Mouse (Mus musculus) liver, embryonic 16.5 days (tissue): Measurements from ENCODE around the gene Pik3ip1. TPM values are rescaled to one million over a fixed set of nuclear protein-coding genes. Genes with fewer than 3 reads are reported as not detected.

ENCODE experiments used
- ATAC-seq: fragments of 200-750 bp; cut with Nextera tagmentation; 2 replicates; pipeline ENCODE4 v1.8.0; 2017; ENCODE audit warnings: low read depth, mild to moderate bottlenecking, moderate number of reproducible peaks, moderate library complexity
- H3K27ac ChIP-seq: fragments of 300-500 bp; sonication (generic); 2 replicates; pipeline ENCODE4 v1.5.1; 2014; ENCODE audit warnings: mild to moderate bottlenecking, low read length
- H3K27me3 ChIP-seq: fragments of 300-500 bp; sonication (generic); 2 replicates; pipeline ENCODE4 v1.6.1; 2014; ENCODE audit warnings: low read depth, low read length, mixed read lengths; ENCODE audit not compliant: control insufficient read depth, insufficient read depth
- H3K36me3 ChIP-seq: fragments of 300-500 bp; sonication (generic); 2 replicates; pipeline ENCODE4 v1.6.1; 2014; ENCODE audit warnings: mild to moderate bottlenecking; ENCODE audit not compliant: control insufficient read depth, insufficient read depth
- H3K4me1 ChIP-seq: fragments of 300-500 bp; sonication (generic); 2 replicates; pipeline ENCODE4 v1.6.1; 2014; ENCODE audit warnings: low read depth, low read length, mixed read lengths; ENCODE audit not compliant: control insufficient read depth
- H3K4me2 ChIP-seq: fragments of 300-500 bp; sonication (generic); 2 replicates; pipeline ENCODE4 v1.6.1; 2014; ENCODE audit warnings: low read depth, low read length, mixed read lengths
- H3K4me3 ChIP-seq: fragments of 300-500 bp; sonication (generic); 2 replicates; pipeline ENCODE4 v1.5.1; 2014; ENCODE audit warnings: low read depth, mild to moderate bottlenecking, low read length
- H3K9ac ChIP-seq: fragments of 300-500 bp; sonication (generic); 2 replicates; pipeline ENCODE4 v1.6.1; 2014; ENCODE audit warnings: low read depth, low read length
- H3K9me3 ChIP-seq: fragments of 300-500 bp; sonication (generic); replicated peaks from 2 replicates; pipeline ENCODE4 v1.6.1; 2016; ENCODE audit warnings: low read length; ENCODE audit not compliant: control insufficient read depth
- WGBS: fragments of 180-500 bp; shearing (Covaris S2); extraction: QIAGEN DNeasy Blood & Tissue Kit; methylation state at CpG from one replicate; pipeline ENCODE4 v1.1.7; 2014; ENCODE audit not compliant: insufficient replicate concordance; 5-methylcytosine and 5-hydroxymethylcytosine counted together
- polyA plus RNA-seq: library from polyadenylated mRNA; unstranded; fragments of >200 nt; fragmentation: Nextera tagmentation; extraction: Ambion mirVana; gene quantifications from 2 replicates; pipeline ENCODE4 v1.2.1, GENCODE M21; 2015

The Pik3ip1 gene
- polyA plus RNA-seq, 1 experiment from 2014 or later = 1.4 TPM

DNA sequence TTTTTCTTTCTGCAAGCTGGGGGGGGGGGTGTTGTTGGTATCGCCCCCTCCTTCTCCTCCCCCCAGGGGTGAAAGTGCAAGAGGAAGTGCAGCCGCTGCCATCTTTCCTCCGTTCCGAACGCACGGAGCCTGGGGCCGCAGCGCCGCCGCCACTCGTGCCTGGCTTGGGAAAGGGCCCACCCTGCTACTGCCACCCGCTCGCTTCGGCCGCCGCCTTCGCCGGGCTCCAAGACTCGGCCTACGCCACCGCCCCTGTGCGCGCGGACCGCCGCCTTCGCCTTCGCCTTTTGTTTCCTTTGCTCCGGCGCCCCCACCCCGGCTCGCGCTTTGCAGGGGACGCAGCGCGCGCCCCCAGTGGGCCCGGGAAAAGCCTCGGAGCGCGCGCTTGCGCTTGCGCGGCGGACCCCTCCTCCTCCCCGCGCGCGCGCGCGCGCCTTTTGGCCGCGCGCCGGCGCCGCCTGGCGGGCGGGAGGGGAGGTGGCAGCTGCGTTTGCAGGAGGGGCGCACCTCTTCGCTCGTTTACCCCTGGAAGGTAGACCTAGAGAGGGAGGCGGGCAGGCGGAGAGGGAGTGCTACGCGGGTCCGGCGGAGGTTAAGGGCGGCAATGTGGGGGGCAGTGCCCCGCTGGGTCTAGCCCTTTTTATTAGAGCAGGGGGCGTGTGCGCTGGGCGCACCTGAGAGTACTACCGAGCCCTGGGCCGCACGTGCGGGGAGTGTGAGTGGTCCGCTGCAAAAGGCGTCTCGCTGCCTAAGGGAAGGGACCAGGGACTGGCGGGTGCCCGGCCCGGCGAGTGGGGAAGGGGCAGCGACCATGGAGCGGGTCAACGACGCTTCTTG is 40.2 kb upstream of the Pik3ip1 start:
- Histone ChIP-seq H3K27ac (peak overlapping the region; percentile 92), H3K9ac (peak overlapping the region; percentile 89), H3K36me3 (peaks cover 11% of the 10 kb centered on the region), H3K4me2 (peak overlapping the region; percentile 98), H3K4me3 (peak overlapping the region; percentile 84), H3K27me3 (no peaks in the 10 kb centered on the region), H3K9me3 (no peaks in the 10 kb centered on the region), H3K4me1 (peaks cover 43% of the 10 kb centered on the region)
- WGBS = under 1% methylated on average over 74 of the region's 92 CpGs
- ATAC-seq = peak; percentile 55

DNA sequence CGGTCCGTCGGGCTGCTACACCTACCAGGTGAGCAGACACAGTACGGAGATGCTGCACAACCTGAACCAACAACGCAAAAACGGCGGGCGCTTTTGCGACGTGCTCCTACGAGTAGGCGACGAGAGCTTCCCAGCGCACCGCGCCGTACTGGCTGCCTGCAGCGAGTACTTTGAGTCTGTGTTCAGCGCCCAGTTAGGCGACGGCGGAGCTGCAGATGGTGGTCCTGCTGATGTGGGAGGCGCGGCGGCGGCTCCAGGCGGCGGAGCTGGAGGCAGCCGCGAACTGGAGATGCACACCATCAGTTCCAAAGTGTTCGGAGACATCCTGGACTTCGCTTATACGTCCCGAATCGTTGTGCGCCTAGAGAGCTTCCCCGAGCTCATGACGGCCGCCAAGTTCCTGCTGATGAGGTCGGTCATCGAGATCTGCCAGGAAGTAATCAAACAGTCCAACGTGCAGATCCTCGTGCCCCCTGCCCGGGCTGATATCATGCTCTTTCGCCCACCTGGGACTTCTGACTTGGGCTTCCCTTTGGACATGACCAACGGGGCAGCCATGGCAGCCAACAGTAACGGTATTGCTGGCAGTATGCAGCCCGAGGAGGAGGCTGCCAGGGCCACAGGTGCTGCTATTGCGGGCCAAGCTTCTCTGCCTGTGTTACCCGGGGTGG is 39.4 kb upstream of the Pik3ip1 start:
- Histone ChIP-seq H3K9me3 (no peaks in the 10 kb centered on the region), H3K4me2 (peak overlapping the region; percentile 98), H3K4me1 (peaks cover 47% of the 10 kb centered on the region), H3K27me3 (no peaks in the 10 kb centered on the region), H3K4me3 (peak overlapping the region; percentile 84), H3K27ac (peak overlapping the region; percentile 74), H3K9ac (peak overlapping the region; percentile 89), H3K36me3 (peaks cover 11% of the 10 kb centered on the region)
- WGBS = under 1% methylated on average over 50 of the region's 50 CpGs
- ATAC-seq = peak; percentile 19

DNA sequence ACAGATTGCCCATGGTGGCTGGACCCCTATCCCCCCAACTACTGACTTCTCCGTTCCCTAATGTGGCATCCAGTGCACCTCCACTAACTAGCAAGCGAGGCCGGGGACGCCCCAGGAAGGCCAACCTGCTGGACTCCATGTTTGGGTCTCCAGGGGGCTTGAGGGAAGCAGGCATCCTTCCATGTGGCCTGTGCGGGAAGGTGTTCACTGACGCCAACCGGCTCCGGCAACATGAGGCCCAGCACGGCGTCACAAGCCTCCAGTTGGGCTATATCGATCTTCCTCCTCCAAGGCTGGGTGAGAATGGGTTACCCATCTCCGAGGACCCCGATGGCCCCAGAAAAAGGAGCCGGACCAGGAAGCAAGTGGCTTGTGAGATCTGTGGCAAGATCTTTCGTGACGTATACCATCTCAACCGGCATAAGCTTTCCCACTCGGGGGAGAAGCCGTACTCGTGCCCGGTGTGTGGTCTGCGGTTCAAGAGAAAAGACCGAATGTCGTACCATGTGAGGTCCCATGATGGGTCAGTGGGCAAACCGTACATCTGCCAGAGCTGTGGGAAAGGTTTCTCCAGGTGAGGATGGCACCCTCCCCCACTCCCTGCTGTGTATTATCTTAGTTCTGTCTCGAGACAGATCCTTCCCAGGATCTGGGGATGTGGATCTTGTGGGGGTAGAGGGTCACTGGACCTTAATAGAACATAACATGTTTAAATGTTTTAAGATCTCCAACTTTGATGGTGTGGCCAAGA is 38.7 kb upstream of the Pik3ip1 start:
- peak overlapping the region; percentile 98 for H3K4me2 ChIP-seq
- H3K27me3 ChIP-seq = no peaks in the 10 kb centered on the region
- H3K4me3 ChIP-seq = peak overlapping the region; percentile 84
- H3K4me1 ChIP-seq = peaks cover 50% of the 10 kb centered on the region
- H3K36me3 ChIP-seq = peaks cover 11% of the 10 kb centered on the region
- H3K9ac ChIP-seq = peak overlapping the region; percentile 89
- H3K27ac ChIP-seq = peak overlapping the region; percentile 74
- H3K9me3 ChIP-seq = no peaks in the 10 kb centered on the region
- under 1% methylated on average over 26 of the region's 26 CpGs for WGBS
- no peak for ATAC-seq

DNA sequence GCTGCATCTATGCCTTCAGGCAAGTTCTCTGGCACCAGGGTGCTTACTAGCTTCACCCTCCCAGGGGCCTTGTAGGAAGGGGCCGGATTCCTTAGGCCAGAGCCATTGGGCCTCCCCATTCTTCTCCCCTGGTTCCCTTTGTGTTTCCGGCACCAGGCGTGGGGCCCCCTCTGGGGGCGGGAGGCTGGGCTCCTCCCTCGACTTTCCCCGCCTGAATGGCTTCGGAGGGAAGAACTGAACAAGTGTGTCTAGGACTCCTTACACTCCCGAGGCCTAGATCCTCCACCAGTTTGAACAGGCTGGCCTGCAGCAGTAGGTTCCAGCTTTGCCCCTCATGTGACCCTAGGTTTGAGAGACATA is 38.2 kb upstream of the Pik3ip1 start:
- H3K9me3 ChIP-seq = no peaks in the 10 kb centered on the region

DNA sequence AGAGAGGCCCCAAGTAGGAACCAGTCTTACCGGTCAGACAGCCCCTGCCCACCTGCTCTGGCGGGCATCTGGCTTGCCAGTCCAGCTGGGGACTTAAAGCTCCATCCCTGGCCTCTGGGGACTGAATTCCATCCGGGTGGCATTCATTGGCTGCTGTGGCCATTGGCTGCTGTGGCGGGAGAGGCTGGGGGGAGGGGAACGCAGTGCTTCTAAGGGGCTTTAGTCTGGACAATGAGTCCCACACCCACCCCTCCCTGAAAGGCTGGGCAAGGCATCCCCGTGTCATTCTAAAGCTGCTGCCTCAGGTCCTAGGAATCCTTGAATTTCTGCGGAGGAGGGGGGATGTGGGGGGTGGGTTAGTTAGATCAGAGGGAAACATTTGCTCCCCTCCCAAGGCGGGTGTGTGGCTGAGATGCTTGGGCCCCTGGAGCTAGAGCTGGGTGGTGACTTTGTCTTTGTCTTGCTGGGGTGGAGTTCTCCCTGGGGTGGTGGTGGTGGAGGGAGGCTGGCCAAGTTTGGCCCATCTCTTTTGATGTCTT is 37.4 kb upstream of the Pik3ip1 start:
- Histone ChIP-seq H3K36me3 (peaks cover 11% of the 10 kb centered on the region), H3K4me1 (peaks cover 49% of the 10 kb centered on the region), H3K9me3 (no peaks in the 10 kb centered on the region), H3K9ac (peak overlapping the region; percentile 89), H3K4me2 (peak overlapping the region; percentile 98), H3K4me3 (peak overlapping the region; percentile 84), H3K27ac (peak overlapping the region; percentile 49), H3K27me3 (no peaks in the 10 kb centered on the region)
- ATAC-seq = no peak
- 4% methylated on average over 8 of the region's 8 CpGs for WGBS

More for the DNA sequence above, 38.2 kb upstream of the Pik3ip1 start:
- Histone ChIP-seq H3K4me1 (peaks cover 50% of the 10 kb centered on the region), H3K4me2 (peak overlapping the region; percentile 98), H3K27me3 (no peaks in the 10 kb centered on the region), H3K4me3 (peak overlapping the region; percentile 84), H3K9ac (peak overlapping the region; percentile 89), H3K36me3 (peaks cover 11% of the 10 kb centered on the region), H3K27ac (peak overlapping the region; percentile 74)
- ATAC-seq = peak; percentile 35
- whole genome bisulfite sequencing = under 1% methylated on average over 8 of the region's 8 CpGs

DNA sequence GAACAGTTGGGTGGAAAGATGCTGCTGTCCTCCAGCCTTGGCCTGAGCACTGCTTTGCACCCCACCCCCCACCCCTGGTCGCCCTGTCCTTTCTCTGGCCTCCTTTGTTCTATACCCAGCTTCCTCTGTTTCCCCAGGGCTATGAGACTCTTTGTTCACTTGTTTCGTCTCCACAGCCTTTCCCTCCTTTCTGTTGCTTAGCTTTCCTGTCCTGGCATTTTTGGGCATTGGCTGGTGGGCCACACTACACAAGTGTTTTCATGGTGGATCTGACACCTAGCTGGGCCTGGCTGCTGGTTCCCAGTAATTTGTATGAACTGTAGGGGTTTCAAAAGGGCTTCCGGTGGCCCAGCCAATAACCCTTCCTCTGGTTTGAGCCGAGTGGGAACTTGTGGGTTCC is 36.8 kb upstream of the Pik3ip1 start:
- no peak for ATAC-seq

DNA sequence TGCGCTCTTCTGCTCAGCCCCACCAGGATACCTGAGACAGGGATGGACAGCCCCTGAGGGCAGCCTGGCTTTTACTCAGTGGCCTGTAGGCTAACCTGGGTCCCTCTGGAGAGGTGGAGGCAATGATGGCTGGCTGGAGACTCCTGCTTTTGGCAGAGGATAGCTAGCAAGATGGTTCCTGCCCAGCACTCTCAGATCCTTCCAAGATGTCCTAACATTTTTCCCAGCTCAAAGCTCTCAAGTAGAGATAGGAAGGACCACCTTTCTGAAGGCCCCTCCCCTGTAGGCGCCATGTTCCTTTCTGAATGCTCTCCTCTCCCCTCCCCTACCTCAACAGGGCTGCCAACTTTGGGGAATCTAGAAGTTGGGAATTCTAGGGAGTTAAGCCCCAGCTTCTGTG is 35.6 kb upstream of the Pik3ip1 start:
- no peaks in the 10 kb centered on the region for H3K27me3 ChIP-seq
- no peak overlapping the region for H3K27ac ChIP-seq
- H3K9me3 ChIP-seq = no peaks in the 10 kb centered on the region
- peaks cover 23% of the 10 kb centered on the region for H3K36me3 ChIP-seq
- H3K4me1 ChIP-seq = peaks cover 43% of the 10 kb centered on the region
- H3K4me3 ChIP-seq = no peak overlapping the region
- WGBS = 73% methylated on average over 2 of the region's 2 CpGs
- H3K4me2 ChIP-seq = no peak overlapping the region
- no peak for ATAC-seq
- no peak overlapping the region for H3K9ac ChIP-seq

More for the DNA sequence above, 36.8 kb upstream of the Pik3ip1 start:
- H3K27me3 ChIP-seq = no peaks in the 10 kb centered on the region
- H3K4me1 ChIP-seq = peaks cover 44% of the 10 kb centered on the region
- no peaks in the 10 kb centered on the region for H3K9me3 ChIP-seq
- no peak overlapping the region for H3K9ac ChIP-seq
- peaks cover 11% of the 10 kb centered on the region for H3K36me3 ChIP-seq
- peak overlapping the region; percentile 84 for H3K4me3 ChIP-seq
- H3K27ac ChIP-seq = no peak overlapping the region; the same call in 1 of the 2 replicates
- WGBS = 39% methylated on average over 4 of the region's 4 CpGs
- H3K4me2 ChIP-seq = peak overlapping the region; percentile 98

DNA sequence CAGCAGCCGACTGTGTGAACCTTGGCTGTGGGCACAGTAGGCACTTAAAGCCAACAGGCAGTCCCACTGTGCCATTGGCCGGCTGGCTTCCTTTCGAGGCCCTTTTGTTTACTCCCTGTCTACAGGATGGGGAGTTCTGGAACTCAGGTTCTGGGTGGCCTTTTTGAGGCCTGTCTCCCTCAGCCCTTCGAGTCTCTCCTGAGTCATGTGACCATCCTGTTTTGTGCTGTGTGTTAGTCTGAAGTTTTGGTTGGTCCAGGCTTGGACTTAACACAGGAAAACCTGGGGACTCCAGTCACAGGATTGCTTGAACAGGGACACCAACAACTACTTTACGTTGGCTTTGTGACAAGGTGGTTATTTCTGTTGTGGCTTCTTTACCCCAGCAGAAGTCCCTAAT is 34.1 kb upstream of the Pik3ip1 start:
- H3K27me3 ChIP-seq = no peaks in the 10 kb centered on the region
- peaks cover 39% of the 10 kb centered on the region for H3K4me1 ChIP-seq
- H3K27ac ChIP-seq = no peak overlapping the region
- H3K36me3 ChIP-seq = peaks cover 25% of the 10 kb centered on the region
- no peak overlapping the region for H3K4me2 ChIP-seq
- 61% methylated on average over 5 of the region's 5 CpGs for WGBS
- no peak overlapping the region for H3K9ac ChIP-seq
- no peak overlapping the region for H3K4me3 ChIP-seq
- H3K9me3 ChIP-seq = no peaks in the 10 kb centered on the region
- no peak for ATAC-seq
